Mouse (Mus musculus) midbrain, embryonic 15.5 days (tissue): ENCODE data around the gene Fgr. TPM values are rescaled to one million over a fixed set of nuclear protein-coding genes. Genes with fewer than 3 reads are reported as not detected.
"Not testable (repeated sequence)": the region's sequence is repeated elsewhere in the genome, so short reads cannot be mapped to it uniquely, and the experiment has no call there.

Source experiments
- ATAC-seq: fragments of 200-750 bp; cut with Nextera tagmentation; replicated peaks from 2 replicates; pipeline ENCODE4 v1.8.0; 2017; ENCODE audit warnings: moderate TSS enrichment
- H3K27ac ChIP-seq: fragments of 300-500 bp; sonication (generic); 2 replicates; pipeline ENCODE4 v1.5.1; 2015; ENCODE audit warnings: mild to moderate bottlenecking, inconsistent platforms
- H3K27me3 ChIP-seq: fragments of 300-500 bp; sonication (generic); replicated peaks from 2 replicates; pipeline ENCODE4 v1.6.1; 2015; ENCODE audit warnings: inconsistent platforms
- H3K36me3 ChIP-seq: fragments of 300-500 bp; sonication (generic); replicated peaks from 2 replicates; pipeline ENCODE4 v1.6.1; 2015; ENCODE audit warnings: inconsistent platforms
- H3K4me1 ChIP-seq: fragments of 300-500 bp; sonication (generic); 2 replicates; pipeline ENCODE4 v1.6.1; 2015; ENCODE audit warnings: inconsistent platforms
- H3K4me2 ChIP-seq: fragments of 300-500 bp; sonication (generic); 2 replicates; pipeline ENCODE4 v1.6.1; 2015; ENCODE audit warnings: inconsistent platforms, mild to moderate bottlenecking, moderate library complexity
- H3K4me3 ChIP-seq: fragments of 300-500 bp; sonication (generic); 2 replicates; pipeline ENCODE4 v1.5.1; 2015; ENCODE audit warnings: mild to moderate bottlenecking, inconsistent platforms
- H3K9ac ChIP-seq: fragments of 300-500 bp; sonication (generic); 2 replicates; pipeline ENCODE4 v1.6.1; 2015; ENCODE audit warnings: mild to moderate bottlenecking, inconsistent platforms
- H3K9me3 ChIP-seq: fragments of 300-500 bp; sonication (generic); 2 replicates; pipeline ENCODE4 v1.6.1; 2016; ENCODE audit warnings: inconsistent platforms
- WGBS: fragments of 180-500 bp; shearing (Covaris S2); methylation state at CpG from one replicate; pipeline ENCODE4 v1.1.7; 2015; ENCODE audit warnings: mixed read lengths; 5-methylcytosine and 5-hydroxymethylcytosine counted together
- polyA plus RNA-seq: library from polyadenylated mRNA; unstranded; fragments of >200 nt; fragmentation: Nextera tagmentation; extraction: Ambion mirVana; gene quantifications from 2 replicates; pipeline ENCODE4 v1.2.1, GENCODE M21; 2015

Fgr gene
- polyA plus RNA-seq = 0.06 and 0.27 TPM in 2 replicates

GRCm38 (mm10) chr4:132973814-132974398 is at the start of gene Fgr:
Gene Fgr (plus strand): TSS chr4:132974095.
- no peaks in the 10 kb centered on the region for H3K9me3 ChIP-seq
- WGBS = 7% methylated on average over 21 of the region's 21 CpGs
- H3K4me3 ChIP-seq = 0 out of 2 replicates have a peak within 1 kb of the TSS, but pooled peaks have one; percentile 6
- H3K4me1 ChIP-seq = peaks cover 29% of the 10 kb centered on the region
- peak within 1 kb of the TSS; percentile 29 for H3K4me2 ChIP-seq
- ATAC-seq = no peak
- H3K27me3 ChIP-seq = peaks cover 9% of the 10 kb centered on the region; the same call in 1 of the 2 replicates
- no peak within 1 kb of the TSS for H3K9ac ChIP-seq
- H3K36me3 ChIP-seq = no peaks in the 10 kb centered on the region
- 0 out of 2 replicates have a peak within 1 kb of the TSS, but pooled peaks have one; percentile 9 for H3K27ac ChIP-seq

DNA sequence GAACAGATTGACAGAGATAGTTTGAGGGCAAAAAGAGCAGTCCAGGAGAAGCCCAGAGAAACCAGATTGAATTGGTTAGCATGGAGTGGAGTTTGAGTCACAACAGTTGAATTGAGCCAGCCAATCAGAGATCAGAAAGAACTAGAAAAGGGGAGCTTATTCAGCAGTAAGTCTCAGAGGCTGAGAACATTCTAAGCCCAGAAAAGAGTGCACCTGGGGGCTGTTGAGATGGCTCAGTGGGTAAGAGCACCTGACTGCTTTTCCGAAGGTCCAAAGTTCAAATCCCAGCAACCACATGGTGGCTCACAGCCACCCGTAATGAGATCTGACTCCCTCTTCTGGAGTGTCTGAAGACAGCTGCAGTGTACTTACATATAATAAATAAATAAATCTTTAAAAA is 47.4 kb upstream of the Fgr start:
- not testable (repeated sequence) for H3K9ac ChIP-seq, H3K4me2 ChIP-seq, H3K4me1 ChIP-seq, H3K27ac ChIP-seq, ATAC-seq, H3K27me3 ChIP-seq, H3K36me3 ChIP-seq, H3K9me3 ChIP-seq, H3K4me3 ChIP-seq
- 80% methylated on average over 2 of the region's 2 CpGs for WGBS

- Histone ChIP-seq H3K9me3 (no peaks in the 10 kb centered on the region), H3K9ac (no peak overlapping the region), H3K4me3 (no peak overlapping the region), H3K4me2 (no peak overlapping the region), H3K27me3 (no peaks in the 10 kb centered on the region), H3K27ac (no peak overlapping the region), H3K36me3 (no peaks in the 10 kb centered on the region), H3K4me1 (peaks cover 9% of the 10 kb centered on the region; the same call in 1 of the 2 replicates)
- no peak for ATAC-seq
- 3% methylated on average over 8 of the region's 8 CpGs for WGBS
Measured at GRCm38 (mm10) chr4:132930784-132931183, 43.1 kb upstream of the Fgr start.

DNA sequence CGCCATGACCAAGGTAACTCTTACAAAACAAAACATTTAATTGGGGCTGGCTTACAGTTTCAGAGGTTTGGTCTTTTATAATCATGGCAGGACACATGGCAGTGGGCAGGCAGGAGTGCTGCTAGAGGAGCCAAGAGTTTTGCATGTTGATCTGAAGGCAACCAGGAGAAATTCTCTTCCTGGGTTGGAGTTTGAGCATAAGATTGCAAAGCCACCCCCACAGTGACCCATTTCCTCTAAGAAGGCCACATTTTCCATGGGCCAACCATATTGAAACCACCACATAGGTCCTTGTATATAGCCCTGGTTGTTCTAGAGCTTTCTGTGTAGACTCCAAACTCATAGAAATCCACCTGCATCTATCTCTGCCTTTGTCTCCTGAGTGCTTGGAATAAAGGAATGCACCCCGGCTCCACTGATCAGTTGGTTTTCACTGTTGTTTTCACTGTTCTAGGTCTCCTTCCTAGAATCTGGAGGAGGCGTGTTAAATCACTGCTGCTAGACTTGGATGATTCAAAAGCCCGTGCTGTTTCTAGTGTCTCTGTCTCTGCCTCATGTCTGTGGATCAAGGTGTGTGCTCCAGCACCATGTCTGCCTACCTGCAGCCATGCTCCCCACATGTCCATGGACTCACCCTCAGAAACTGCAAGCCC is 41.0 kb upstream of the Fgr start:
- Histone ChIP-seq H3K4me2 (no peak overlapping the region), H3K4me3 (no peak overlapping the region), H3K36me3 (no peaks in the 10 kb centered on the region), H3K27me3 (no peaks in the 10 kb centered on the region), H3K9me3 (no peaks in the 10 kb centered on the region), H3K4me1 (peaks cover 9% of the 10 kb centered on the region; the same call in 1 of the 2 replicates), H3K9ac (no peak overlapping the region), H3K27ac (no peak overlapping the region)
- ATAC-seq = no peak
- WGBS = 76% methylated on average over 4 of the region's 4 CpGs

DNA sequence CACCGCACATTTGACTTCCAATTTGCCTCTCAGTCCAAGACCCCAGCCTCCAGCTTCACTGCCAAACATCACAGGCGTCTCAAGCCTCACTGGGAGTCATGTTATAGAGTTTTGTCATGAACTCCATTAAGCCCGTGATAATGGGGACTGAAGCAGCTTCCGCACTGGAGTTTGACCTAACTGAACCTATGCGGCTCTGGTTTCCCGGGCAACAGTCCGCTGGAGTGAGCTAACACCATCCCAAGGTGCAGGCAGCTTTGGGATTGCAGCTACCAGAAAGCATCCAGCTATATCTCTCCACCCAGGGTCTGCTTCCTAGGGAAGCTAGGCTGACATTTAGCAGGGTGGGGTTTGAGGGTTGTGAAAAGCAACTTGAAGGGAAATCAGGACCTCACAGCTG is 39.3 kb upstream of the Fgr start:
- WGBS = 9% methylated on average over 7 of the region's 7 CpGs
- no peak for ATAC-seq
- no peak overlapping the region for H3K9ac ChIP-seq
- no peaks in the 10 kb centered on the region for H3K9me3 ChIP-seq
- H3K27me3 ChIP-seq = no peaks in the 10 kb centered on the region
- no peak overlapping the region for H3K4me3 ChIP-seq
- 0 out of 2 replicates have a peak overlapping the region, but pooled peaks have one; percentile 6 for H3K27ac ChIP-seq
- no peaks in the 10 kb centered on the region for H3K36me3 ChIP-seq
- H3K4me1 ChIP-seq = peaks cover 22% of the 10 kb centered on the region
- H3K4me2 ChIP-seq = no peak overlapping the region

DNA sequence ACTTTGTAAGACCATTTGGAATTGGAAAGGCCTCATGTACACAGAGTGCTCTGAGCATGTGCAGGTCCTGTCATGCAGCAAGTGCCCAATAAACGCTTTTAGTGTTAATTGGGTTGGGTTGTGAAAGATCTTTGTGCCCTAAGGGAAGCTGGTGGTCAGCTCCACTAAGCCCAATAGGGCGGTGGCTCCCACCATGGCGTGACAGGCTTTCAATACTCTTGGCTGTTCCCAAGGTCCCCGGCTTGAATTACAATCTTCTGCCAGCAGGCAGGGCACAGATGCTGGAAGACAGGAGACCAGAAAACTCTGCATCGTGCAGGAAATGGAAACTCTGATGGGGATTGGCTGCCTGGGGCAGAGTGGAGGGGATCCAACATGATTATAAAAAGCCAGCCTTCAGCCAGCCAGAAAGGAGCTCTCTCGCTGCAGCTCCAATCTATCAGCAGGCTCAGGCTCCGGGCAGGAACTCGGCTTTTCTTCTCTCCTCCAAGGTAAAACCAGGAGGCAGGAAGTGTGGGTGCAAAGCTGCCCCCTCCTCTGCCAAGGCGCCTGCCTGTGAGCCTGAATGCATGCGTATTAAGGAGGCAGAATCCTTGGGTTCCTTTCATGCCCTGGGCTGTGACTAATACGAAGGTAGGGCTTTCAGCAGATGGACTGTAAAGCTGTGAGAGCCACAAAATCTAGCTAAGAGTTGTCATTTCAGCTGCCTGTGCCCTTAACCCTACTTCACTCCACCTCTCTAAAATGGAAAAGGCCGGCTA is 35.5 kb upstream of the Fgr start:
- peaks cover 22% of the 10 kb centered on the region for H3K4me1 ChIP-seq
- H3K27me3 ChIP-seq = no peaks in the 10 kb centered on the region
- H3K9me3 ChIP-seq = no peaks in the 10 kb centered on the region
- peak; percentile 75; the same call in 1 of the 2 replicates for ATAC-seq
- no peaks in the 10 kb centered on the region for H3K36me3 ChIP-seq
- WGBS = 28% methylated on average over 12 of the region's 12 CpGs
- peak overlapping the region; percentile 83 for H3K27ac ChIP-seq
- no peak overlapping the region for H3K4me3 ChIP-seq
- H3K4me2 ChIP-seq = peak overlapping the region; percentile 29; the same call in 1 of the 2 replicates
- H3K9ac ChIP-seq = peak overlapping the region; percentile 21; the same call in 1 of the 2 replicates

GRCm38 (mm10) chr4:132939421-132940127 is 34.3 kb upstream of the Fgr start:
- H3K9me3 ChIP-seq = no peaks in the 10 kb centered on the region
- no peak overlapping the region for H3K4me3 ChIP-seq
- WGBS = 24% methylated on average over 22 of the region's 22 CpGs
- ATAC-seq = no peak
- H3K36me3 ChIP-seq = no peaks in the 10 kb centered on the region
- no peaks in the 10 kb centered on the region for H3K27me3 ChIP-seq
- H3K4me1 ChIP-seq = peaks cover 20% of the 10 kb centered on the region
- H3K9ac ChIP-seq = no peak overlapping the region
- 0 out of 2 replicates have a peak overlapping the region, but pooled peaks have one; percentile 83 for H3K27ac ChIP-seq
- H3K4me2 ChIP-seq = no peak overlapping the region

GRCm38 (mm10) chr4:132941012-132941729 is 32.7 kb upstream of the Fgr start:
- Histone ChIP-seq H3K9ac (no peak overlapping the region), H3K36me3 (no peaks in the 10 kb centered on the region), H3K4me1 (peaks cover 19% of the 10 kb centered on the region), H3K4me3 (no peak overlapping the region), H3K4me2 (no peak overlapping the region), H3K27ac (no peak overlapping the region), H3K9me3 (no peaks in the 10 kb centered on the region), H3K27me3 (no peaks in the 10 kb centered on the region)
- ATAC-seq = no peak
- 61% methylated on average over 23 of the region's 23 CpGs for WGBS

DNA sequence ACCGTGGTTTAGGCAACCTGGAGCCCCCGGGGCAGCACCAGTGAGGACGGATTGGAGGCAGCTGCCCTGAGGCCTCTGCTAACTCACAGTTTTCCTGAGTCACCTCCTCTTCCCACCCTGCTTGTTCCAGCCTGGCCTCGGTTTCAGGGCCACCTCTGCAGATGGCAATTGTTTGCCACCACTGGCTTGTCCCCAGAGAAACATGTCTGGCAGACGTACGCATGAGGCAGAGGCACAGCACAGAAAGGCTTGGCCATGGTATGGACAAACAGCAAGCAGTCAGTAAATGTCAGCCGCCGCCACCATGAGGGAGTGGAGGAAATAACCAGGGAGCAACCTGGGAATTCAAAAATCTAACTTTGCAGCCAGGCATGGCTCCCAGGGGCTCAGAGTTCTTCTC is 30.8 kb upstream of the Fgr start:
- Histone ChIP-seq H3K36me3 (no peaks in the 10 kb centered on the region), H3K27me3 (no peaks in the 10 kb centered on the region), H3K9ac (no peak overlapping the region), H3K9me3 (no peaks in the 10 kb centered on the region), H3K27ac (no peak overlapping the region), H3K4me3 (no peak overlapping the region), H3K4me1 (peaks cover 25% of the 10 kb centered on the region), H3K4me2 (no peak overlapping the region)
- ATAC-seq = no peak
- WGBS = 65% methylated on average over 8 of the region's 8 CpGs

DNA sequence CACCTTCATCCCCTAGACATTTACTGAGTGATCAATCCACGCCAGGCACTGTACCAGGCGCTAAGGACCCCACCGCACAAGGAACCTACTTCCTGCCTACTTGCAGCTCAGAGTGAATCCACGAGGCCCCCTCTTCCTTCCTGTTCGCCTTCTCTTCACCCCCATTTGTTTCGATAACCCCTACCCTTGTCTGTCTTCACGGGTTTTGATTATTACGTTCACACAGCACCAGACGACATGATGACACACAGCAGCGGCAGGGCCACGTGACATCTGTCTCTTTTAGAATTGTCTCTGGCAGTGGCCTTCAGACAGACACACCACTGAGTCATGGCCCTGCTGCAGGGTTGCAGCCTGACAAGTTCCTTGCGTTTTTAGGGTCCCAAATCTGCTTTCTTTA is 29.8 kb upstream of the Fgr start:
- Histone ChIP-seq H3K9ac (no peak overlapping the region), H3K4me3 (no peak overlapping the region), H3K9me3 (no peaks in the 10 kb centered on the region), H3K27ac (no peak overlapping the region), H3K27me3 (no peaks in the 10 kb centered on the region), H3K4me2 (no peak overlapping the region), H3K4me1 (peaks cover 16% of the 10 kb centered on the region), H3K36me3 (no peaks in the 10 kb centered on the region)
- 79% methylated on average over 12 of the region's 12 CpGs for WGBS
- no peak for ATAC-seq

- H3K9me3 ChIP-seq = no peaks in the 10 kb centered on the region
- 84% methylated on average over 4 of the region's 4 CpGs for WGBS
- no peak for ATAC-seq
- H3K27me3 ChIP-seq = no peaks in the 10 kb centered on the region
- H3K4me3 ChIP-seq = no peak overlapping the region
- no peak overlapping the region for H3K9ac ChIP-seq
- H3K4me1 ChIP-seq = peaks cover 13% of the 10 kb centered on the region
- no peak overlapping the region for H3K27ac ChIP-seq
- H3K4me2 ChIP-seq = no peak overlapping the region
- no peaks in the 10 kb centered on the region for H3K36me3 ChIP-seq
Measured at GRCm38 (mm10) chr4:132944776-132945175, 29.1 kb upstream of the Fgr start.
